In genomic region chr7:66354911-66355310, GRCm38 (mm10) we compare ENCODE assay signal across 42 mouse cellular contexts. TPM values are rescaled to one million over a fixed set of nuclear protein-coding genes. Genes with fewer than 3 reads are reported as not detected.
"Had no signal": no experiment of that assay in that cellular context is flagged by ENCODE, and none has a peak within 500 bp of the region (broad histone marks: within the 10 kb centered on the region; RNA-seq: fewer than 3 reads in every experiment).

No protein-coding gene starts in this region.

- H3K36me3 ChIP-seq: heart, embryonic 10.5 days; heart, embryonic 12.5 days; hindbrain, embryonic 13.5 days; hindbrain, embryonic 15.5 days; limb, embryonic 13.5 days had no signal

- H3K4me3 ChIP-seq: heart, embryonic 10.5 days; heart, embryonic 12.5 days; hindbrain, embryonic 13.5 days; hindbrain, embryonic 15.5 days; kidney, embryonic 15.5 days; limb, embryonic 13.5 days; limb, embryonic 15.5 days; liver, embryonic 12.5 days had no signal

- ATAC-seq: forebrain, postnatal 0 days; hindbrain, postnatal 0 days; intestine, embryonic 16.5 days; liver, embryonic 12.5 days had no signal

- H3K4me1 ChIP-seq: hindbrain, embryonic 13.5 days; hindbrain, embryonic 15.5 days had no signal

- H3K27ac ChIP-seq: heart, embryonic 10.5 days; hindbrain, embryonic 13.5 days; hindbrain, embryonic 15.5 days; hindbrain, postnatal 0 days; kidney, embryonic 15.5 days; limb, embryonic 13.5 days; limb, embryonic 15.5 days; liver, embryonic 12.5 days had no signal

- DNase-seq: forebrain, postnatal 0 days; gastrocnemius, postnatal 14 days; gastrocnemius, postnatal 36 days; heart, adult 18-20 months; heart, postnatal 10 days; kidney, adult 11 months; kidney, adult 2 months; kidney, adult 9 months; kidney, postnatal 10 days; kidney, postnatal 25 days; layer of hippocampus, adult 9-11 months; layer of hippocampus, postnatal 36 days; left cerebral cortex, postnatal 4 days had no signal

- H3K9me3 ChIP-seq: heart, embryonic 10.5 days; heart, embryonic 12.5 days; hindbrain, embryonic 13.5 days; hindbrain, embryonic 15.5 days; kidney, embryonic 15.5 days; limb, embryonic 13.5 days; limb, embryonic 15.5 days had no signal

- H3K9ac ChIP-seq: forebrain, postnatal 0 days; heart, embryonic 12.5 days; hindbrain, embryonic 13.5 days; hindbrain, embryonic 15.5 days; kidney, embryonic 15.5 days; limb, embryonic 13.5 days; limb, embryonic 15.5 days; liver, embryonic 12.5 days had no signal

- H3K4me2 ChIP-seq: heart, embryonic 12.5 days; hindbrain, embryonic 13.5 days; hindbrain, embryonic 15.5 days; kidney, embryonic 15.5 days; limb, embryonic 13.5 days; limb, embryonic 15.5 days; liver, embryonic 12.5 days had no signal

- H3K27me3 ChIP-seq: heart, embryonic 12.5 days; hindbrain, embryonic 13.5 days; hindbrain, embryonic 15.5 days; kidney, embryonic 15.5 days; limb, embryonic 13.5 days; limb, embryonic 15.5 days; liver, embryonic 12.5 days had no signal

RNA-seq across cellular contexts. Expression of gene Gm10974, which starts 10.8 kb away (rescaled TPM):
- total RNA-seq: forebrain, postnatal 0 days; gastrocnemius, adult 18-20 months; gastrocnemius, adult 8-10 months; gastrocnemius, postnatal 14 days; gastrocnemius, postnatal 36 days; heart, adult 18-20 months; heart, adult 8-10 months; heart, postnatal 10 days; heart, postnatal 25 days; hematopoietic stem cell, adult 5-6 weeks; hindbrain, postnatal 0 days; layer of hippocampus, adult 18-20 months; layer of hippocampus, adult 8-10 months; layer of hippocampus, postnatal 14 days; layer of hippocampus, postnatal 36 days; left cerebral cortex, adult 18-20 months; left cerebral cortex, adult 8-10 months; left cerebral cortex, postnatal 10 days; left cerebral cortex, postnatal 25 days; left cerebral cortex, postnatal 4 days had no signal
- polyA plus RNA-seq: forebrain, postnatal 0 days; gonadal fat pad, adult 2 months; heart, embryonic 10.5 days; heart, embryonic 12.5 days; heart, embryonic 14.5 days; heart, embryonic 16.5 days; hindbrain, embryonic 11.5 days; hindbrain, embryonic 13.5 days; hindbrain, embryonic 15.5 days; hindbrain, postnatal 0 days; intestine, embryonic 14.5 days; intestine, embryonic 16.5 days; kidney, adult 2 months; kidney, embryonic 15.5 days; large intestine, adult 2 months; limb, embryonic 11.5 days; limb, embryonic 13.5 days; limb, embryonic 15.5 days; liver, embryonic 12.5 days had no signal
